Mouse (Mus musculus): ENCODE measurements around the gene Lrrc15.

The Lrrc15 gene

GRCm38 (mm10) chr16:30275558-30276340 lies 7.3 kb downstream of the Lrrc15 start:
- DNase-seq = no peak

- DNase-seq = no peak
Measured at GRCm38 (mm10) chr16:30273065-30273464, 10.0 kb downstream of the Lrrc15 start.

GRCm38 (mm10) chr16:30271941-30272595 lies 11.0 kb downstream of the Lrrc15 start:
- no peak for DNase-seq

- DNase-seq = no peak
Measured at GRCm38 (mm10) chr16:30271223-30271761, 11.8 kb downstream of the Lrrc15 start.

GRCm38 (mm10) chr16:30267359-30267758 lies 15.7 kb downstream of the Lrrc15 start, which contains the start of gene Cpn2:
TSS of gene Cpn2 (minus strand) at chr16:30267499.
- DNase-seq = no peak

- DNase-seq = no peak
Measured at GRCm38 (mm10) chr16:30266561-30266960, 16.5 kb downstream of the Lrrc15 start.

GRCm38 (mm10) chr16:30265611-30266010 lies 17.4 kb downstream of the Lrrc15 start:
- DNase-seq = no peak

GRCm38 (mm10) chr16:30263156-30263555 lies 19.9 kb downstream of the Lrrc15 start:
- DNase-seq = no peak

GRCm38 (mm10) chr16:30262664-30263063 lies 20.4 kb downstream of the Lrrc15 start:
- DNase-seq = peak; percentile 17

GRCm38 (mm10) chr16:30262157-30262556 lies 20.9 kb downstream of the Lrrc15 start:
- no peak for DNase-seq

- DNase-seq = no peak
Measured at GRCm38 (mm10) chr16:30261341-30261740, 21.7 kb downstream of the Lrrc15 start.

- DNase-seq = no peak
Measured at GRCm38 (mm10) chr16:30260012-30260635, 22.9 kb downstream of the Lrrc15 start.

GRCm38 (mm10) chr16:30259444-30259843 lies 23.6 kb downstream of the Lrrc15 start:
- DNase-seq = no peak

- no peak for DNase-seq
Measured at GRCm38 (mm10) chr16:30258441-30258840, 24.6 kb downstream of the Lrrc15 start.

- no peak for DNase-seq
Measured at GRCm38 (mm10) chr16:30257718-30258117, 25.3 kb downstream of the Lrrc15 start.

GRCm38 (mm10) chr16:30255061-30255460 lies 28.0 kb downstream of the Lrrc15 start:
- DNase-seq = no peak

- no peak for DNase-seq
Measured at GRCm38 (mm10) chr16:30253900-30254299, 29.2 kb downstream of the Lrrc15 start.

- no peak for DNase-seq
Measured at GRCm38 (mm10) chr16:30253374-30253773, 29.7 kb downstream of the Lrrc15 start.

- DNase-seq = peak; percentile 10
Measured at GRCm38 (mm10) chr16:30252003-30252418, 31.0 kb downstream of the Lrrc15 start.

- no peak for DNase-seq
Measured at GRCm38 (mm10) chr16:30244037-30244700, 38.9 kb downstream of the Lrrc15 start.

- no peak for DNase-seq
Measured at GRCm38 (mm10) chr16:30241623-30242022, 41.4 kb downstream of the Lrrc15 start.

GRCm38 (mm10) chr16:30238791-30239190 lies 44.3 kb downstream of the Lrrc15 start:
- no peak for DNase-seq
